Mouse (Mus musculus): ENCODE data around the gene Ptgis.

Ptgis gene

DNA sequence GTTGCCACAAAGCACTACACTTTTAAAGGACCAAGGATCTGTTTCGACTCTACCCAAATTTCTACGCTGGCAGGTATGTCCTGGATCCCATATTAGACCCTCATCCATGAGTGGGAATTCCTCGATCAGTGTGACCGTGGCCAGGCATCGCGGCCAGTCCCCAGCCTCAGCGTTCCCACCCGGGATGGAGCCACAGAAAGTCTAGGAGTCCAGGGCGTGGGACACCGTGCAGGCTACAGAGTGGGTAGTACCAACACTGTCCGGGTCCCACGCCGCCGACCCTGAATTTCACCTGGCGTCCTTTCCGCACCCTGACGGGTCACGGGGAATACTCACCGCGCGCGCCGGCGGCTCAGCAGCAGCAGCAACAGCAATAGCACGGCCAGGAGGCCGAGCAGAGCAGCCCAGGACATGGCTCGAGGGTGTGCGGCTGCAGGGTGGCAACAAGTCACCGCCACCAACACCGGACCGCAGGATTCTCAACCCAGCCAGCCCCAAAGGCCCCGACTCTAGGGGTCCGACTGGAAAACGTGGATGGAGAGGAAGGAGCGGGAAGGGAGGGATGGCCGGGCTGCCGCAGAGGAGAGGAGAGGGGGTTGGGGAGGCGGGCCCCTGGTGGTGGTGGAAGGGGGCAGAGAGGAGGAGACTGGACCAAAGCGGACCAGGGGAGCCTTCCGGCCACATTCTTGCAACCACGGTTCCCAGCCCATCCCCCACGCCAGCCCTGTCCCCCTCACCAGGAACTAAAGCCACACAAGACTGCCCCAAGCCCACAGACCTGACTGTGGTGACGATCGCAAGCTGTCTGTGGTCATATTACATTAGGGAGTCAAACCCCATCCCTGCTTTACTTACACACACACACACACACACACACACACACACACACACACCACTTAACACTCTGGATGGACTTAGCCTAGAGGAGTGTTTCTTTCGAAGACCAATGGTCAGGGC lies at the start of gene Ptgis:
Ptgis (minus strand) TSS at position 597 of the 957 bp plus-strand sequence.
- DNase-seq (ENCODE audit: low read depth, low spot score): no peak

- DNase-seq (ENCODE audit: low read depth, low spot score): no peak
These were observed 41.1 kb upstream of the Ptgis start for GRCm38 (mm10) chr2:167281461-167281860.

GRCm38 (mm10) chr2:167280986-167281310 lies 40.5 kb upstream of the Ptgis start:
- no peak for DNase-seq (ENCODE audit: low read depth, low spot score)

DNA sequence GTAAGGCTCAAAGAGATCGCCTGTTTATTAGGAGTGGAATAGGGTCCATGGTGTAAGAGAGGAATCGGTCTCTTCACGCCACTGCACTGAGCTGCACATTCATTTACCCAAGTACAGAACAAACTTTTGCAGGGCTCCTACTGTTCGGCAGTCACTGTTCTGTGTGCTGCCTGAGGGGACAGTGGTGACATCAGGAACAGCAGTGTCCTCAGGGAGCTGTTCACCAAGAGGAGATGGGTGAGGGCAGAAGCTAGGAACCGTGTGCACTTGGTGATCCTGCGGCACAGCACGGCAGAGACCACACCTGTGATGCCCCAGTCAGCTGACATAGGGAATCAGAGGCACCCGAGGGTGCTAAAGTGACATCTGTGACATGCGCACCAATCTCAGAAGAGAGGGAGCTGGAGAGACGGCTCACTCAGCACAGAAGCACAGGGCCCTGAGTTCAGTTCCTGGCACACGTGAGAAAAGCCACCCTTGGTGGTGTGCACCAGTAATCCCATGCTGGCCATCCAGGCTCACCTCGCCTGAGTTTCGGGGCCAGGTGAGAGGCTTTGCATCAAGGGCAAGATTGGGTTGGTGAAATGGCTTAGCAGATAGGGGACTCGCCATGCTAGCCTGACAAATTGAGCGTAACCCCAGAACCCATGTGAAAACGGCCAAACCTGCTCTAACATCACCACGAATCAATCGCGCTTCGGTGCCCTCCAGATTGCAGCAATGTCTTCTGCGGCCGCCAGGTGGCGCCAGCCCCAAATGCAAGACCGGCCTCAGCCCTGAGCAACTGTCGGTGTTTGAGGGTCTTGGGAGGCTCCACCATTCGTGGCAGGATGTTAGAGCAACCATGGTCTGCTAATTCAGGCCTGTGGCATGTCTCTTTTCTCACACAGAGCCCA lies 39.9 kb upstream of the Ptgis start:
- DNase-seq (ENCODE audit: low read depth, low spot score): peak; percentile 56

GRCm38 (mm10) chr2:167278751-167279526 lies 38.5 kb upstream of the Ptgis start:
- peak; percentile 88 for DNase-seq (ENCODE audit: low read depth, low spot score)

DNA sequence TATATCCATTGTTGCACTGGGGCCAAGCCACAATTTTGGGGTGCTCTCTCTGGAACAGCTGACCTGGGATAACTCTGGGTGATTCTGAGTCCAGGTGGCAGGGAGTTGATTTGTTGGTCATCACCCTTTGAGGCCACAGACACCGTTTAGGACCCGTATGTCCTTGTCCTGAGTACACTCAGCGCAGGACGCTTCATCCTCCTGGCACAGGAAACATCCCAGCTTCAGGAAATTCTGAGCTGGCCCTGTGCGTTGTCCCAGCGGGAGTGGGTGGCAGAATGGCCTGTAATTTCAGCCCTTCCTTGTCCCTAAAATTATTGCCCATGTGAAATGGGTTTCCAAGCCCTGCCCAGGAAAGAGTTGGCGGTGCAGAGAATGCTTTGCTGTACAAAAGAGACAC lies 37.6 kb upstream of the Ptgis start:
- no peak for DNase-seq (ENCODE audit: low read depth, low spot score)

DNA sequence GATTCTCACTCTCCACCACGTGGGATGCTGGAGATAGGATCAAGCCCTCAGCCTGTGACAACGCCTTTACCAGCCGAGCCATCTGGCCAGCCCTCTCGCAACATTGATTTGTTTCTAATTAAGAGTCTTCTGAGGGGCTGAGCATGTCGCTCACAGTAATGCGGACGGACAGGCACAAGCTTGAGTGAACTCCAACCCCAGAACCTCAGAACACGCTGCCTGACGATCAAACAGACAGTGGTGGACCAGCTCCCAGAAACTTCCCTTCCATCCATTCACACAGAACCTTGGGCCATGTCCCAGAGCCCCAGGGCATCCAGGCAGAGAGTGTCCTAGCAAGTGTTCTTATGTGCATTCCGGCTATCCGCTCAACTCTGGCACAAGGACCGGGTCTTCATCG lies 36.6 kb upstream of the Ptgis start:
- no peak for DNase-seq (ENCODE audit: low read depth, low spot score)

DNA sequence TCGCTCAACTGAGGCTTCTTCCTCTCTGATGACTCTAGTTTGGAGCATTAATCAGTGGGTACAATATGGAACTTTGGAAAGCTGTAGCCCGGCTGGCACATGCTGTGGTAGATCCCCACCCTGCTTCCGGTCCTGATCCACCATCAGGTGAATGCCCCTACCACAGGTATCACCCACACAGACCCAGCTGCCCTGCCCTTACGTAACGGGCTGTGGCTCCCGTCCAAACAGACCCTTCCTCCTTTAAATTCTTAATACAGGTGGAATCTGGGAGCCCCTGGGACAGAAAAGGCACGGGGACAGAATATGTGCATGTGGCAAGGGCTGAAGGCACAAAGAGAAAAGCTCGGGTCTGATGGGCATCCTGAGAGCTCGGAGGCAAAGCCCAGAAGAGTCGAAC lies 35.5 kb upstream of the Ptgis start:
- no peak for DNase-seq (ENCODE audit: low read depth, low spot score)

GRCm38 (mm10) chr2:167274713-167275465 lies 34.5 kb upstream of the Ptgis start:
- DNase-seq (ENCODE audit: low read depth, low spot score): no peak

- no peak for DNase-seq (ENCODE audit: low read depth, low spot score)
These were observed 32.9 kb upstream of the Ptgis start for GRCm38 (mm10) chr2:167273206-167273740.

GRCm38 (mm10) chr2:167272706-167273105 lies 32.3 kb upstream of the Ptgis start:
- DNase-seq (ENCODE audit: low read depth, low spot score): peak; percentile 39

DNA sequence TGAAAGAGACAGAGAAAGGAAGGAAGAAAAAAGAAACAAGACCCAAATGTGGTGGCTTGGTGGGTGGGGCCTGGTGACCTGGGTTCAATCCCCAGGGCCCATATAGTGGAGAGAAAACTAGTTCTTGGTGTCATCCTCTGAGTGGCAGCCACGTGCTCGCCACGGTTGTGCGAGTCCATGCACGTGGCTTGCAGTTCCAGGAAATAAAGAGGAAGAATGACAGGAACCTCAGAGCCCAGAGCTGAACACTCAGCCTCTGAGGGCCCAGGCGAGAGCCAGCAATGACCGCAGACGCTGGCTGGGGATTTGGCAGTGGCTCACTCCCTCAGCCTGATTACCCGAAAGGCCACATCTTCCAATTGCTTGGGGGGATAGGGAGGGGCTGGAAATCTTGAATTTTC lies 30.7 kb upstream of the Ptgis start:
- no peak for DNase-seq (ENCODE audit: low read depth, low spot score)

DNA sequence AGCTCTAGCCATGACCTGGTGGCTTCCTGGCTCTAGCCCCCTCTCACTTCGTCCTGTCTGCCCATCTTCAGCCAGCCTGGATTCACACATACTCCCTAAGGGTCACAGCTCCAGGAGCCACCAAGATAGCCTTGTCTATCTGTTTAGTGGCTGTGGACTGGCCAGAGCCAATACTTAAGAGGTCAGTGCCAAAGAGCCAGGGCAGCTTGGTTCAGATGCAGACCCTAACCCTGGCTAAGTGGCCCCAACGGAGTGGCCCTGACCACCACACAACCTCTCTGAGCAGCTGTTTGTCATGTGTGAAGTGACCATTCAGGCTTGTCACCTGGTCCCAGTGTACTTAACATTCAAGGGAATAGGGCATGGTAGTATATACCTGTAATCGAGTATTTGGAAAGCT lies 30.1 kb upstream of the Ptgis start:
- no peak for DNase-seq (ENCODE audit: low read depth, low spot score)

GRCm38 (mm10) chr2:167268721-167269120 lies 28.3 kb upstream of the Ptgis start:
- DNase-seq (ENCODE audit: low read depth, low spot score): no peak

DNA sequence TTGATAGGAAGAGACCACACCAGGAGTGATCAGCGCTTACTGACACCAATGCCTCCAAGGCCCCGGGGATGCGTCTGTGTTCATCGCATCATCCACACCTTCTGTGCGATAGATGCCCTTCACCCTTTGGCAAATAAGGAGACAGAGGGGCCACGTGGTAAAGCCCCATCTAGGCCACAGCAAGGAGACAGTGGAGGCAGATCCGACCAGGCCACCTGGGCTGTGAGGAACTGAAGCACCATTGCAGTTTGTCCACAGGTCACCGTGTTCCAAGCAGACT lies 27.9 kb upstream of the Ptgis start:
- DNase-seq (ENCODE audit: low read depth, low spot score): no peak

DNA sequence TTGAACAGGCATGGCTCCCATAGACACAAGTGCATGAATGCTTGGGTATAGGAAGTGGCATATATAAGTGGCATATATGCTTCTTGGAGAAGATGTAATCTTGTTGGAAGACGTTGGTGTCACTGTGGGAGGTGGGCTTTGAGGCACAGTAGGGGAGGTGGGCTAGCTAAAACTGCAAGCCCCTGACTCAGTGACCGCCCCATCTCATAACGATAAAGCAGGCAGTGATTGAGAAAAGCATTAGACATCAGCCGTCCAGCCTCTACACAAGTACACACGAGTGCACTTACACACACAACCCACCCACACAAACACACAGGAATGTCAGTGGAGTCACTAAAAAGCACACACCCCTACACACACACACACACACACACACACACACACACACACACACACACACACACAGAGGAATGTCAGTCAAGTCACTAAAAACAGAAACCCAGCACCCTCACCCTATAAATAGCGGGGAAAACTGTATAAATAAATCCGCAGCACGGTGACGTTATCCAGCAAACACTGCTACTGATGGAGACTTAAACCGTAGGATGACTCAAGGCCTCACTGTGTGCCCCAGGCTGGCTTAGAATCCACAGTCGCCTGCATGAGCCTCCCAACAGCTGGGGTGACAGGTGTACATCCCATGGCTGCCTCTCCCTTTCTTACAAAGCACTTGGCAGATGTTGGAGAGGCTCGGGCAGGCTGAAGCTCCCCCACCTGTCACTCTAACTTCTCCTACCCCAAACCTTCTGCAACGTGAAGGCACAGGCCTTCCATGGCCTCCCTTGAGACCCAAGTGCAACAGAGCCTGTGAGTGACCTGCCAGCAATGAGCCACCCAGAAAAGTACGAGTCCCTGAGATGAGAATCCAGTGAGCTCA lies 27.4 kb upstream of the Ptgis start:
- DNase-seq (ENCODE audit: low read depth, low spot score): no peak

- peak; percentile 91 for DNase-seq (ENCODE audit: low read depth, low spot score)
These were observed 25.8 kb upstream of the Ptgis start for GRCm38 (mm10) chr2:167266231-167266630.

DNA sequence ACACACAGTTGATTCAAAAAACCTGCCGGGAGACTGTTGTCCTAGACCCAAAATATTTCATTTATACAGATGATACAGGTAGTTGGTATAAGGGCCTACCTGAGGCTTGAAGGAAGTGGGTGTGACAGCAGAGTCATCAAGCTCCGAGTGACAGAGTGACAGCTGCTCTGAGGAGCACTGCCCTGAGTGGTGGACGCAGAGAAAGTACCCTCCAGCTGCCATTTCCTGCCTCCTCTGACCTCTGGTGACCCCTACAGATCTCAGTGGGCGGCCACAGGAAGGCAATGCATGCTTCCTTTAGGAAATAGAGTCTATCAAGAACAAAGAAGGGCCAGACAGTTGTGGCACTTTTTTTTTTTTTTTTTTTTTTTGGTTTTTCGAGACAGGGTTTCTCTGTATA lies 25.4 kb upstream of the Ptgis start:
- peak; percentile 89 for DNase-seq (ENCODE audit: low read depth, low spot score)

DNA sequence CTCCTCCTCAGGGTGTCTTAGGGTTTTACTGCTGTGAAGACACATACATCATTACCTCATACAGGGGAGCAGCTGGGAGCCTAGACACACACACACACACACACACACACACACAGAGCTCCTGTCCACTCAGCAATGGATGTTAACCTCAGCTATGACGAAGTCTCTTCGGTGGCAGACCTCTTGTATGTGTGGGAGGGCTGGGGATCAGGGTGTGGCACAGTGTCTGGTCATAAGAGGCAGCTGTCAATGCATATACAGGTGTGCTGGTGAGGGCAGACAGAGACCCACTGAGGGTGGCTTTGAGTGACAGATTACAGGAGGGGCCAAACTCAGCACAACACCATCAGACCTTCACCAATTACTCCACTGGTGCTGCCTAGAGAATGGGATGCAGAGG lies 24.6 kb upstream of the Ptgis start:
- no peak for DNase-seq (ENCODE audit: low read depth, low spot score)

- DNase-seq (ENCODE audit: low read depth, low spot score): no peak
These were observed 23.5 kb upstream of the Ptgis start for GRCm38 (mm10) chr2:167263931-167264330.

Data from R1 (cell line).